Mouse (Mus musculus) embryonic fibroblast, embryonic 13.5 days (primary cell): Measurements from ENCODE around the gene Kitl.

Experiments used
- CTCF ChIP-seq: IDR thresholded peaks from 2 replicates; pipeline ENCODE4 v1.5.1; 2011; ENCODE audit warnings: mild to moderate bottlenecking, control low read depth, low read length, moderate library complexity, borderline replicate concordance; ENCODE audit not compliant: insufficient read depth
- POLR2A ChIP-seq: IDR thresholded peaks from 2 replicates; pipeline ENCODE4 v1.6.1; 2011; ENCODE audit warnings: low read depth, mild to moderate bottlenecking, control low read depth, low read length, moderate library complexity

GRCm38 (mm10) chr10:99989758-99990157 is 25.7 kb upstream of the Kitl start:
- TF ChIP-seq POLR2A, result no peak
- no peak for TF ChIP-seq CTCF
